Mouse (Mus musculus): ENCODE data around the gene Oard1. TPM values are rescaled to one million over a fixed set of nuclear protein-coding genes. Genes with fewer than 3 reads are reported as not detected.

Gene Oard1
- polyA plus RNA-seq, 1 experiment from 2014 or later, result 80.3 TPM

DNA sequence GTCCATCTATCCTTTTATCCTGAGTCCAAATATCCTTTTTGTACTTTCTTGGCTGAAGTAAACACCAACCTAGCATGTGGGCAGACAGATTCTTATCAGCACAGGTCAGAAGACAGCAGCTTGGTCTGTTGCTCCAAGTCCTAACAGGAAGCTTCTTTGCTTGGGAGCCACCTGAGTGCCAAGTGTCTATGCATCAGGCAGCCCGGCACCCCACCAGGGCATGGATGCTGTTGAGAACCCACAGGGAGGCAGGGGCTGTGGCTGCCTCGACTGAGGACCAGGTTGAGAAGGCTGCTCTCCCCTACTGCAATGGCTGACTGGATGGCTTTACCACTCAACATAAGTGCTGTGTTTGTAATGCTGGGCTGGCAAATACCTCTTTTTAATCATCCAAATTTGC, 21.1 kb upstream of the Oard1 start:
- no peak overlapping the region for H3K27ac ChIP-seq
- WGBS, result 90% methylated on average over 2 of the region's 2 CpGs
- DNase-seq (ENCODE audit: low spot score), result no peak
- H3K4me1 ChIP-seq, result no peaks in the 10 kb centered on the region
- H3K36me3 ChIP-seq, result peaks cover 81% of the 10 kb centered on the region
- H3K27me3 ChIP-seq (ENCODE audit: low read depth, poor library complexity, severe bottlenecking), result no peaks in the 10 kb centered on the region
- no peak overlapping the region for H3K4me3 ChIP-seq
- no peaks in the 10 kb centered on the region for H3K9me3 ChIP-seq (replicated peaks)

DNA sequence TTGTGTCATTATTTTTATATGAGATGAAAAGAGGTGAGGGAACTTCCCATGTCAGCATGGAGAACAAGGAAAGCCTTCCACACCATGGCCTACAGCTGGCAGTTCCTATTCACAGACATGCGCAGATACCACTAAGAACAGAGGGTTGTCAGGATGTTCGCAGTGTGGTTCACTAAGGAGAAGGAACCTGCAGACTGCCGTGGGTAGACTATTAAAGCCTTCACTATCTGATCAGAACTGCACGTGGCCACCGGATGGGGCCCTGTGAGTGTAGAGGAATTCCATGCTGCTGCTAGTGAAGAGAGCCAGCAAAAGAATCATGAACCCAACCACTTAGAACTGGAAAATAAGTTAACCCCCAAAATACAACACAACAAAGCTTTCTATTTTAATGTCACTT, 20.4 kb upstream of the Oard1 start:
- DNase-seq (ENCODE audit: low spot score), result no peak
- 94% methylated on average over 5 of the region's 5 CpGs for WGBS
- Histone ChIP-seq H3K4me1 (no peaks in the 10 kb centered on the region), H3K9me3 (replicated peaks) (no peaks in the 10 kb centered on the region), H3K27ac (no peak overlapping the region), H3K4me3 (no peak overlapping the region), H3K36me3 (peaks cover 89% of the 10 kb centered on the region), H3K27me3 (ENCODE audit: low read depth, poor library complexity, severe bottlenecking) (no peaks in the 10 kb centered on the region)

DNA sequence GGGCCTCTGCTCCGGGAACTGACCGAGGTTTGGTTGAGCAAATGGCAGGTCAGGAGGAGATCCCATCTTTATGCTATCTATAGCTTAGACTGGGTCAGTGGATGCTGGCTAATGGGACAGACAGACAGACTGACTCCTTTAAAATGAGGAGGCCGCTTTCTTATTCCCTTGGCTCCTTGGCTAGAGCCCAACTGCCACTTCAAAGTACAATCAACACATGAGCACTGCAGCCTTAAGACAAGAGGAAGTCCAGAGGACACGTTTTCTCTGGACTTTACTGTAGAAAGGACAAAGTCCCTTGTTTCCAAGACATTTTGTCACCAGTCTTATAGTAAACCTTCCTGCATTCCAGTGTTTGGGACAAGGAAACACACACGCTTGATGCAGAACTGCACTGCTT, 18.4 kb upstream of the Oard1 start:
- H3K4me3 ChIP-seq, result no peak overlapping the region
- H3K27ac ChIP-seq, result no peak overlapping the region
- DNase-seq (ENCODE audit: low spot score), result no peak
- H3K36me3 ChIP-seq, result peaks cover 100% of the 10 kb centered on the region
- no peaks in the 10 kb centered on the region for H3K9me3 ChIP-seq (replicated peaks)
- H3K27me3 ChIP-seq (ENCODE audit: low read depth, poor library complexity, severe bottlenecking), result no peaks in the 10 kb centered on the region
- 89% methylated on average over 5 of the region's 5 CpGs for WGBS
- no peaks in the 10 kb centered on the region for H3K4me1 ChIP-seq

DNA sequence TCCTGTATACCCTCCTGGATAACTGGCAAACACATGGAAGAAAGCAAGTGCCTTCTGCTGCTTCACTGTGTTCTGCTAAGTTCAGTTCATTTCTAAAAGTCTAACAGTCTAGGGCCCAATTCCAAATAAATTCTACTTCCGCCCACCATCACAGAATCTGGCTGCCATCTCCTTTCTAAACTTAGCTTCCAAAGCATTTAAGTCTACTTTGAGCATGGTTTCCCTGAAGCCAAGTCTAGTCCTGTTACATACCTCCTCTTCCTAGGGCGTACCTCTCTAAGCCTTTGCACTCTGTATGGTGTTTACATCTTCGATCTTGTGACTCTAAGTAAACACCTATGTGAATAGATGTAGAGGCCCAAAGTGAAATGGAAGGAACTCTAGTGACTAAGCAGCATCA, 17.2 kb upstream of the Oard1 start:
- no peak overlapping the region for H3K27ac ChIP-seq
- H3K4me3 ChIP-seq, result no peak overlapping the region
- H3K4me1 ChIP-seq, result no peaks in the 10 kb centered on the region
- H3K36me3 ChIP-seq, result peaks cover 99% of the 10 kb centered on the region
- WGBS, result 97% methylated on average over 3 of the region's 3 CpGs
- no peak for DNase-seq (ENCODE audit: low spot score)
- no peaks in the 10 kb centered on the region for H3K27me3 ChIP-seq (ENCODE audit: low read depth, poor library complexity, severe bottlenecking)
- H3K9me3 ChIP-seq (replicated peaks), result no peaks in the 10 kb centered on the region

DNA sequence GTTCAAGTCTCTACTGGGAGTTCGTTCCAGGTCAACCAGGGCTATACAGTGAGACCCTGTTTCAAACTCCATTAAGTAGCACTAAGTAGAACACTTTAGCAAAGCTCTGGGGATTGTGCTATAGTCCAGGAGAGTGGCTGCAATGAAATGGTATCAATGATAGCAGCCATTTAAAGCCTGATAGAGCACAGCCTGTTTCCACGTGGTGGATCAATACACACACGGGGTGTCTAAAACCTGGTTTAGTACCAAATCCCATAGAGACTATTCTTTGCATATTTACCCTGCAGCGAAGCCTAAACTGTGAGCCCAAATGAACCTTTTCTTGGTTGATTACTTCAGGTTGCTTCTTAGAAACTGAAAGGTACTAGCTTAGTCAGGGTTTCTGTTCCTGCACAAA, 8.1 kb upstream of the Oard1 start:
- DNase-seq (ENCODE audit: low spot score), result no peak
- WGBS, result 93% methylated on average over 4 of the region's 4 CpGs
- no peak overlapping the region for H3K27ac ChIP-seq
- H3K4me1 ChIP-seq, result no peaks in the 10 kb centered on the region
- no peak overlapping the region for H3K4me3 ChIP-seq
- peaks cover 61% of the 10 kb centered on the region for H3K36me3 ChIP-seq
- no peaks in the 10 kb centered on the region for H3K9me3 ChIP-seq (replicated peaks)
- H3K27me3 ChIP-seq (ENCODE audit: low read depth, poor library complexity, severe bottlenecking), result no peaks in the 10 kb centered on the region

DNA sequence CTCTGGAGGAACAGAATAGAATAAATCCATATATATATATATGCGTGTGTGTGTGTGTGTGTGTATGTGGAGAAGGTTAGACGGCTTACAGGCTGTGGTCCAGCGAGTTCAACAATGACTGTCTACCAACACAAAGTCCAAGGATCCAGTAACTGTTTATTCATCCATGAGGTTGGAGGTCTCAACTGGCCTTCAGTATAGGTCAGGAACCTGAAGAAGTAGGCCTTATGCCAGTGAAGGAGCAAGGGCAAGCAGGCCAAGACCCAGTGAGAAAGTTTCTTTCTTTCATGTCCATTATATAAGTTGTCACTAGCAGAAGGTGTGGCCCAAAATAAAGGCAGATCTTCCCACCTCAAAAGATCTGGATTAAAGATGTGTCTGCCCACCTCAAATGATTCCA, 7.1 kb upstream of the Oard1 start:
- Histone ChIP-seq H3K4me1 (peaks cover 8% of the 10 kb centered on the region), H3K4me3 (no peak overlapping the region), H3K36me3 (peaks cover 54% of the 10 kb centered on the region), H3K27ac (no peak overlapping the region), H3K27me3 (ENCODE audit: low read depth, poor library complexity, severe bottlenecking) (no peaks in the 10 kb centered on the region), H3K9me3 (replicated peaks) (no peaks in the 10 kb centered on the region)
- no peak for DNase-seq (ENCODE audit: low spot score)
- 94% methylated on average over 3 of the region's 3 CpGs for WGBS

DNA sequence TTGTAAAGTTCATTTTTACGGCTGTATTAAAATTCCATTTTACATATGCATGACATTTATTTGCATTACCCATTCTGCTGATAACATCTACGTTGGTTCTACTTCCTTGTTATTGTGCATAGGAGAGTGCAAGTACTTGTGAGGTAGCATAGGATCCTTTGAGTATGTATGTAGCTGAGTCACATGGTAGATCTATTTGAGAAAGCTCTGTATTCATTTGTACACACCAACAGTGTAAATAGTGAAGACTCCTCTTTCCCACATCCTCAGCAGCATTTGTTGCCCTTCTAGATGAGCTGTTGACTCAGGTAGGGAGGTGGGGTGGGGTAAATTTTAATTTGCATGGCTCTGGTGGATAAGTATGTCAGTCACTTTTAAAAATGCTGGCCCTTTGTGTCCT, 6.0 kb upstream of the Oard1 start:
- no peaks in the 10 kb centered on the region for H3K9me3 ChIP-seq (replicated peaks)
- no peaks in the 10 kb centered on the region for H3K27me3 ChIP-seq (ENCODE audit: low read depth, poor library complexity, severe bottlenecking)
- DNase-seq (ENCODE audit: low spot score), result no peak
- WGBS, result 91% methylated on average over 2 of the region's 2 CpGs
- no peak overlapping the region for H3K27ac ChIP-seq
- no peak overlapping the region for H3K4me3 ChIP-seq
- peaks cover 43% of the 10 kb centered on the region for H3K36me3 ChIP-seq
- H3K4me1 ChIP-seq, result peaks cover 15% of the 10 kb centered on the region

DNA sequence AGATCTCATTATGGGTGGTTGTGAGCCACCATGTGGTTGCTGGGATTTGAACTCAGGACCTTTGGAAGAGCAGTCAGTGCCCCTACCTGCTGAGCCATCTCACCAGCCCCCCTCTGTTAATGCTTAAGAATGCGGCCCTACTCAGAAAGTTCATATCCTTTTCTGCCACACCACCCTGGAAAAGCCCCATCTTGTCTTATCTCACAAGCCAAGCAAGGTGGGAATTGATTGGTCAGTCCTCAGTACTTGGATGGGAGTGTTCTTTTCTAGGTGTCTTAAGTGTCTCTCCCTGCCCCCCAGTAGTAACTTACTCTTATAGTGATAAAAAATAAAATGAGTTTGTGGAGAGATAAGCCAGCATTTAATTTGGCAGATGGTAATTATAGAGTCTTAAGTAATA, 5.1 kb upstream of the Oard1 start:
- no peak overlapping the region for H3K4me3 ChIP-seq
- H3K9me3 ChIP-seq (replicated peaks), result no peaks in the 10 kb centered on the region
- H3K4me1 ChIP-seq, result peaks cover 15% of the 10 kb centered on the region
- no peaks in the 10 kb centered on the region for H3K27me3 ChIP-seq (ENCODE audit: low read depth, poor library complexity, severe bottlenecking)
- WGBS, result 76% methylated on average over 1 of the region's 1 CpGs
- DNase-seq (ENCODE audit: low spot score), result no peak
- no peak overlapping the region for H3K27ac ChIP-seq
- peaks cover 34% of the 10 kb centered on the region for H3K36me3 ChIP-seq

DNA sequence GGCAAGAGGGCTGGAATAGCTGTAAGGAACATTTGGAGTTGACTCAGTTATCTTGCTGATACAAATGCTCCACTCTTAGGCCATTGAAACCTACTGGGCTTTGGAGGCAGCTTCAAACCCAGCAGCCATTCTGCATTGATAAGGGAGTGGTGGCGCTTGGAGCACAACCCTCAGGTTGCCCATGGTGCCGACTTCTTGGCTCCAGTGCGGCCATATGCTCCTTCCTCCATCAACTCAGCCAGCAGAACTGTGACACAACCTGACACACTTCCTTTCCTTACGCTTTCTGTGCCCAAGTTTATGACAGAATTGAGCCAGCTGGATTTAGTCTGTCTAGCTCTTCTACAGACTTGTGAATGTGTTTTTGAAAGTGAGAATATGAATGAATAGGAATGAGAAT, 2.7 kb upstream of the Oard1 start:
- Histone ChIP-seq H3K27me3 (ENCODE audit: low read depth, poor library complexity, severe bottlenecking) (no peaks in the 10 kb centered on the region), H3K4me3 (peak overlapping the region; percentile 89), H3K4me1 (peaks cover 22% of the 10 kb centered on the region), H3K36me3 (peaks cover 27% of the 10 kb centered on the region), H3K9me3 (replicated peaks) (no peaks in the 10 kb centered on the region), H3K27ac (peak overlapping the region; percentile 99)
- WGBS, result 88% methylated on average over 4 of the region's 4 CpGs
- no peak for DNase-seq (ENCODE audit: low spot score)

DNA sequence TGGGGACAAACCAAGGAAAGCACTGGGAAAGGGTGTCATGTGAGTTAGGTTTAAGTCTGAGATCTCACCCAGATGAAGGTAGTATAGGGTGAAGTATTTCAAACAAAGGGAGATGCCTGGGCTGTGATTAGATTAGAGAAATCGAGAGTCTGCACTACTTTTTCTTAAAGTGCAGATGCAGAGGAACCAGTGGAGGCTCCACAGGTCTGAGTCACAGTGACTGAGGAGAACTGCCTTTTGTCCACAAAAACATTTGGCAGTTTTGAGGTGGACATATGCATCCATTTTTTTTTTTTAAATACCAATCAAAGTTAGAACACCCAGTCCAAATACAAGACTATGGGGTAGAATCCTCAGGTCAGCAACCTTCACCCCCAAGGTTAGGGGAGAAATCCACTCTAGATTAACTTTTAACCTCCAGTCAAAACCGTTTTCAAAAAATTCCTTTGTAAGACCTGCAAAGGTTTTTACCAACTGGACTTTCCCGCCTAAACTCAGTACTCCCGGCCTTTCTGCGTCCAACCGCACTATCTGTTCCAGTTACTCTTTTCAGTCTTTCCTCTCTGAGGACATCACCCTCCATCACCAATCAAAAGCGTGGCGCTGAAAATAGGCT, 1.8 kb upstream of the Oard1 start:
- WGBS, result 30% methylated on average over 8 of the region's 8 CpGs
- Histone ChIP-seq H3K9me3 (replicated peaks) (no peaks in the 10 kb centered on the region), H3K4me3 (peak overlapping the region; percentile 89), H3K4me1 (peaks cover 22% of the 10 kb centered on the region), H3K27me3 (ENCODE audit: low read depth, poor library complexity, severe bottlenecking) (no peaks in the 10 kb centered on the region), H3K27ac (peak overlapping the region; percentile 99), H3K36me3 (peaks cover 27% of the 10 kb centered on the region)
- no peak for DNase-seq (ENCODE audit: low spot score)

DNA sequence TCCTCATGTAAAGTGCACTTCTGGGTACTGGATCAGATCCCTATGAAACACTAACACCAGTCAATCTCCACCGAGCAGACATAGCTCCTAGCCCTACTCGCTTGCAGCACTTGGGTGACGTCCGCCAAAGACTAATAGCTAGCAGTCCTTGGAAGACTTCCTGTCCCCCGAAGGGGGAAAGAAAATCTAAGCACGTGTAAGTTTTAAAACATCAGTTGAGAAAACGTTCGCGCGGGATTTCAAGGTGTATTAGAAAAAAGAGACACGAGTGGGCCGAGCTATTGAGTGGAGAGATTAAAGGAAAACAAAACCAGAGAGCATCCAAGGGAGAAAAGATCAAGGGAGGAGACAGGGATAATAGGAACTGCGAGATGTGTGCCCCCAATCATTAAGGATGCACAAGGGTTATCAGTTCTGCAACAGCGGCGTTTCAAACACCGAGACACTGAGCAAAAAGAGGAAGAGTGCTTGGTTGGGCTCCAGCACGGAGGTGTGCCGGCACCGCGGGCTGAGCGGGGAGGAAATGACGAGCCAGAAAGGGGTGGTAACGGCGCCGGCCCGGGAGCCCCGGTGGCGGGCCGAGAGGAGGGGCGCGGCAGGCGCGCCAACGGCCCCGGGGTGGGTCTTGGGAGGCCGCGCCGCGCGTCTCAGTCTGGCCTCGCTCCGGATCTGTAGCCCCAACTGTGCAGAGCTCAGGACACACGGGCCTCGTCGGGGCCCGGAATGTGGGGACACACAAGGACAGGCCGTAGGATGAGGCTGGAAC, 1.1 kb upstream of the Oard1 start:
- Histone ChIP-seq H3K27me3 (ENCODE audit: low read depth, poor library complexity, severe bottlenecking) (no peaks in the 10 kb centered on the region), H3K4me3 (peak overlapping the region; percentile 89), H3K27ac (peak overlapping the region; percentile 99), H3K36me3 (peaks cover 33% of the 10 kb centered on the region), H3K9me3 (replicated peaks) (no peaks in the 10 kb centered on the region), H3K4me1 (peaks cover 22% of the 10 kb centered on the region)
- peak; percentile 79 for DNase-seq (ENCODE audit: low spot score)
- 0% methylated on average over 47 of the region's 47 CpGs for WGBS

DNA sequence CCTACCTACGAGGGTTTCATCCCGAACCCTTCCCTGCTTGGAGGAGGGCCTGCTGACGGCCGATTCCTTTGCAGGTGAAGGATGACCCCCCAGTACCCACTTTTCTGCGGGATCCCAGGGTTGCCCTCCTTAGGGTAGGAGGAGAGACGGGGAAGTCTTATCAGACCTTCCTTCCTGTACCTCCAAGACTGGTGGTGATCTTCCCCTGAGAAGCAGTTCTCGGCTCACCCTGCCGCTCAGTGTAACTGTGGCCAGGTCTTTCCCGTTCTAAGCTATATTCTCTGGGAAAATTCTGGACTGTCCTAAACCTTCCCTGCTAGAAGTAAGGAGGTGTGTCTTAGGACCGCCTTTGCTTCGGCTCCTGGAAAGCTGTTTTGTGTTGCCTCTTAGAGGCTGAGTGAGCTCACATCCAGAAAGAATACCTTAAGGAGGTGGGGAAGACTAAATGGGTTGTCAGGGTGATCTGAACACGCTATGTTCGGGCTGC, 528 bp downstream of the Oard1 start:
- Histone ChIP-seq H3K27me3 (ENCODE audit: low read depth, poor library complexity, severe bottlenecking) (no peaks in the 10 kb centered on the region), H3K9me3 (replicated peaks) (no peaks in the 10 kb centered on the region), H3K4me3 (peak overlapping the region; percentile 89), H3K27ac (peak overlapping the region; percentile 99), H3K36me3 (peaks cover 44% of the 10 kb centered on the region), H3K4me1 (peaks cover 22% of the 10 kb centered on the region)
- WGBS, result under 1% methylated on average over 13 of the region's 13 CpGs
- no peak for DNase-seq (ENCODE audit: low spot score)

DNA sequence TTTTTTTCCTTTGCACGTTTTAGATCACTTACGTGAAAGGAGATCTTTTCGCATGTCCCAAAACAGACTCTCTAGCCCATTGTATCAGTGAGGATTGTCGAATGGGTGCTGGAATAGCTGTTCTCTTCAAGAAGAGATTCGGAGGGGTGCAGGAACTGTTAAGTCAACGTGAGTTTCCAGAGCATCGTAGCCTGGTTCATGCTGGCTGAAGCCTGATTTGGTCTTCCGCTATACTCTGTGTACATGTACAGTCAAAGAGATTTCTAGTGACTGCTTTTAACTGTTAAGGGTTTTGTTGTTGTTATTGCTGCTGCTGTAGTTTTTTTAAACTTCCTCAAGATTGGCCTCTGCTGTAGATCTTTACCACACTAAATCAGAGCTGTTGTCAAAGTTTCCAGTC, 1.4 kb downstream of the Oard1 start:
- Histone ChIP-seq H3K4me1 (peaks cover 22% of the 10 kb centered on the region), H3K4me3 (peak overlapping the region; percentile 89), H3K36me3 (peaks cover 49% of the 10 kb centered on the region), H3K9me3 (replicated peaks) (no peaks in the 10 kb centered on the region), H3K27me3 (ENCODE audit: low read depth, poor library complexity, severe bottlenecking) (no peaks in the 10 kb centered on the region), H3K27ac (peak overlapping the region; percentile 99)
- DNase-seq (ENCODE audit: low spot score), result no peak
- WGBS, result 71% methylated on average over 8 of the region's 8 CpGs

Measured in limb, embryonic 10.5 days (tissue).